Mouse (Mus musculus) midbrain, embryonic 16.5 days (tissue): ENCODE measurements at regions not wholly inside any gene's neighbourhood (a gene's known extent, or its start where the extent isn't known, plus 50 kb on each side); places are given as distances from the start of the nearest gene placed in this dataset.

Experiments used
- ATAC-seq: fragments of 200-750 bp; cut with Nextera tagmentation; 2 replicates; pipeline ENCODE4 v1.8.0; 2017; ENCODE audit warnings: moderate TSS enrichment
- H3K27ac ChIP-seq: fragments of 300-500 bp; sonication (generic); 2 replicates; pipeline ENCODE4 v1.5.1; 2014; ENCODE audit warnings: mild to moderate bottlenecking, low read length, mixed read lengths
- H3K27me3 ChIP-seq: fragments of 300-500 bp; sonication (generic); 2 replicates; pipeline ENCODE4 v1.6.1; 2014; ENCODE audit warnings: low read depth, low read length, mixed read lengths; ENCODE audit not compliant: control insufficient read depth, insufficient read depth
- H3K36me3 ChIP-seq: fragments of 300-500 bp; sonication (generic); 2 replicates; pipeline ENCODE4 v1.6.1; 2014; ENCODE audit warnings: mild to moderate bottlenecking, low read length, moderate library complexity, mixed read lengths; ENCODE audit not compliant: control insufficient read depth, insufficient read depth
- H3K4me1 ChIP-seq: fragments of 300-500 bp; sonication (generic); 2 replicates; pipeline ENCODE4 v1.6.1; 2014; ENCODE audit warnings: mild to moderate bottlenecking, low read length, mixed read lengths; ENCODE audit not compliant: control insufficient read depth, insufficient read depth
- H3K4me2 ChIP-seq: fragments of 300-500 bp; sonication (generic); 2 replicates; pipeline ENCODE4 v1.6.1; 2014; ENCODE audit warnings: mild to moderate bottlenecking, low read length, mixed read lengths
- H3K4me3 ChIP-seq: fragments of 300-500 bp; sonication (generic); 2 replicates; pipeline ENCODE4 v1.5.1; 2014; ENCODE audit warnings: low read depth, mild to moderate bottlenecking, low read length, moderate library complexity, mixed read lengths
- H3K9ac ChIP-seq: fragments of 300-500 bp; sonication (generic); 2 replicates; pipeline ENCODE4 v1.6.1; 2014; ENCODE audit warnings: low read depth, low read length, mixed read lengths
- H3K9me3 ChIP-seq: fragments of 300-500 bp; sonication (generic); replicated peaks from 2 replicates; pipeline ENCODE4 v1.6.1; 2014; ENCODE audit warnings: mild to moderate bottlenecking, low read length, mixed read lengths; ENCODE audit not compliant: control insufficient read depth, poor library complexity, severe bottlenecking
- WGBS: fragments of 180-500 bp; shearing (Covaris S2); extraction: QIAGEN DNeasy Blood & Tissue Kit; methylation state at CpG from one replicate; pipeline ENCODE4 v1.1.7; 2014; 5-methylcytosine and 5-hydroxymethylcytosine counted together

DNA sequence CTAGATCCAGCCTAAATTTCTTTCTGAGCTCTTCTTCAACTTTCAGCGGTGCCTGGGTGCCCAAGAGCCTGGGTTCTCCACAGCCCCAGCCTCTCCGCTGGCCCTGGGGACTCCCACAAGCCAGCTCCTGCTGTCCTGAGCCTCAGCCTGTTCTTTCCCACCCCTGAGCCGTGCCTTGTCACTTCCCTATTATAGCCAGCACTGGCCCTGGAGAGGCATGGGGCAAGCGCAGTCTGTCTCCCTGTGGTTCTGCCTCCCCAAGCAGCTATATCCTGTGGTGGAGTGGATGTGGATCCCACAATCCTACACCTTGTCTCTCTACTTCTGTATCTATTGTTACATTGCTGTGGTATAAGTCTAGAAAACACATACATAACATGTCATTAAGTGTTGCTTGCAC is 128.6 kb upstream of the Hgf start:
- Histone ChIP-seq H3K36me3 (no peaks in the 10 kb centered on the region), H3K27me3 (no peaks in the 10 kb centered on the region), H3K27ac (no peak overlapping the region), H3K9ac (no peak overlapping the region), H3K9me3 (no peaks in the 10 kb centered on the region), H3K4me2 (no peak overlapping the region), H3K4me1 (no peaks in the 10 kb centered on the region), H3K4me3 (no peak overlapping the region)
- ATAC-seq: no peak
- 77% methylated on average over 4 of the region's 4 CpGs for WGBS

DNA sequence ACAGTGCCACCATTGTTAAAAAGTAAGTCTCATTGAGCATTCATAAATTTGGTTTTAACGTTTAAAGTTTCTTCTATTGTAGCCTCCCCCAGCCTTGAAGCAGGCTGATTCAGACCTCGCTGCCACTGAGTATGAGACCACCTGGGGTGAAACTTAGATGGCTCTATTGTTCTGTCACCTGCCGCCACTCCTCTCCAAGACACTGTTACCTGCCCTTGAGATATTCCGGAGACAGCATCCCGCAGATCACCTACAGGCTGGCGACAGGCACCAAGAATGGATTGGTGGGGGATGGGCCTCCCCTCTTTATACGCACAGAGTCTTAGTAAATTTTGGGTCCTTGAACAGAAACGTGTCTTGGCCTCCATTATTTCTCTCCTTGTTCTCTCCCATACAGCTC is 128.0 kb upstream of the Hgf start:
- H3K27ac ChIP-seq: no peak overlapping the region
- no peaks in the 10 kb centered on the region for H3K27me3 ChIP-seq
- H3K36me3 ChIP-seq: no peaks in the 10 kb centered on the region
- H3K4me1 ChIP-seq: no peaks in the 10 kb centered on the region
- ATAC-seq: no peak
- H3K4me3 ChIP-seq: no peak overlapping the region
- WGBS: 46% methylated on average over 8 of the region's 8 CpGs
- no peaks in the 10 kb centered on the region for H3K9me3 ChIP-seq
- no peak overlapping the region for H3K9ac ChIP-seq
- H3K4me2 ChIP-seq: no peak overlapping the region

DNA sequence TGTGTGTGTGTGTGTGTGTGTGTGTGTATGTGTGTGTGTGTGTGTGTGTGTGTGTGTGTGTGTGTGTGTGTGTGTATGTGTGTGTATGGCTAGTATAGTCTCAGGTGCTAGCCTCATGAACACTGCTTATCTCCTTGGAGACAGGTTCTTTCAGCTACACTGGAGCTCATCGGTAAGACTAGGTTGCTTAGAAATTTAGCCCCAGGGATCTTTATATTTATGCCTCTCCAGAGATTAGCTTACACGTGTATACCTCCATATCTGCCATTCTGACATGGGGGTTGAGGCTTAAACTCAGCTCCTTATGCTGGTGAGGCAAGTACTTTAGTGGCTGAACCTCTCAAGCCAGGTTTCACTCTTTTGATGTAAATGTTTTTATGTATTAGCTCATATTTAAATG is 127.0 kb upstream of the Hgf start:
- Histone ChIP-seq H3K36me3 (no peaks in the 10 kb centered on the region), H3K27ac (no peak overlapping the region), H3K9ac (no peak overlapping the region), H3K9me3 (no peaks in the 10 kb centered on the region), H3K27me3 (no peaks in the 10 kb centered on the region), H3K4me3 (no peak overlapping the region), H3K4me2 (no peak overlapping the region), H3K4me1 (no peaks in the 10 kb centered on the region)
- no peak for ATAC-seq
- WGBS: 34% methylated on average over 2 of the region's 2 CpGs

DNA sequence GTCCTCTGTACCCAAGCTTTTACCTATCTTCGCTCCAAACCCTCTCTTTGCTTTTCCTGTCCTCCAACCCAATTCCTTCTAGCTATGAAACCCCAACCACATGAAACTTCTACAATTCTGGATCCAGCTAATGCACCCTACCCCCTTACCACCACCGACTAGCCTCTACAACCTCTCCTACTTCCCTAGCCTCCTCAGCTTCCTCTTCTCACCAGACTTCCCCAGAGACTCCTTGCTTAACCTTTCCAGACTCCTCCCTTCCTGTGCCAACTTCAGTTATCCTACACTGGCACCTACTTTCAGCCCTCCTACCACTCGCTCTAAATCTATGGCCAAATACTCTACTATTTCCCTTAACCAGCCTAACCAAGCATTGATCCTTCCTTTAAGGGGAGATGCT is 118.7 kb upstream of the Hgf start:
- WGBS: 89% methylated on average over 3 of the region's 3 CpGs
- ATAC-seq: no peak
- Histone ChIP-seq H3K9me3 (no peaks in the 10 kb centered on the region), H3K4me2 (no peak overlapping the region), H3K36me3 (no peaks in the 10 kb centered on the region), H3K27me3 (no peaks in the 10 kb centered on the region), H3K4me3 (no peak overlapping the region), H3K4me1 (no peaks in the 10 kb centered on the region), H3K27ac (no peak overlapping the region), H3K9ac (no peak overlapping the region)

DNA sequence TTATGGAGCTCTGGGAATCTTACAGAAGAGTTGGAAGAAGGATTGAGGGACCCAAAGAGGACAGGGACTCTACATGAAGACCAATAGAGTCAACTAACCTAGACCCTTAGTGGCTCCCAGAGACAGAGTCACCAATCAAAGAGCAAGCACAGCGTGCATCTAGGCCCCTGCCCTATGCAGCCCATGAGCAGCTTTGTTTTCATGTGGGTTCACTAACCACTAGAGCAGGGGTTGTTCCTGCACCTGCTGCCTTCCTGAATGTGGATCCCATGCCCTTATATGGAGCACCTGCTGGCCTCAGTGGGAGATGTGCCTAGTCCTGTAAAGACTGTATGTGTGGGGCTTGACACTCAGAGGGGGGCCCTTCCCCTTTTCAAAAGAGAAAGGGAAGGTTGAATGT is 108.2 kb upstream of the Hgf start:
- H3K36me3 ChIP-seq: no peaks in the 10 kb centered on the region
- 77% methylated on average over 1 of the region's 1 CpGs for WGBS
- 0 out of 2 replicates have a peak, but pooled peaks cover 5% of the 10 kb centered on the region for H3K9me3 ChIP-seq
- H3K4me1 ChIP-seq: no peaks in the 10 kb centered on the region
- no peak for ATAC-seq
- H3K4me3 ChIP-seq: no peak overlapping the region
- no peaks in the 10 kb centered on the region for H3K27me3 ChIP-seq
- H3K9ac ChIP-seq: no peak overlapping the region
- no peak overlapping the region for H3K27ac ChIP-seq
- H3K4me2 ChIP-seq: no peak overlapping the region

DNA sequence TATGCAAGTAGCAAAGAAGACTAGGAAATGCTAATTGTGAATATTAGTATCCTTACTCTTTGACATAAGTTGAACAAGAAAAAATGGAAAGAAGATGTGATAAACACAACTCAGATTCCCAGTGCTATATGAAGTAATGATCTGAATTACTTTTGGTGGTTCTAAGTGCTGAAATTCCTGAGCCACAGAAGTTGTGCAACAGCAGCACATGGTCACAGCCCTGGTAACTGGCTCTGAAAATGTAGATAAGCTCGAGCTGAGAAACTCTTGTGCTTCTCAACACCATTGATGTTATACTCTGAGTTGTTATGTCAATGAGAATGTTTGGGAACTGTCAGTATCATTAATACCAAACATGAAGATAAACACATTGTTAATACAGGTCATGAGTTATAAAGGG is 106.3 kb upstream of the Hgf start:
- Histone ChIP-seq H3K4me1 (no peaks in the 10 kb centered on the region), H3K4me2 (no peak overlapping the region), H3K4me3 (no peak overlapping the region), H3K9ac (no peak overlapping the region), H3K36me3 (no peaks in the 10 kb centered on the region), H3K9me3 (0 out of 2 replicates have a peak, but pooled peaks cover 5% of the 10 kb centered on the region), H3K27me3 (no peaks in the 10 kb centered on the region), H3K27ac (no peak overlapping the region)
- WGBS: 63% methylated on average over 1 of the region's 1 CpGs
- ATAC-seq: no peak

DNA sequence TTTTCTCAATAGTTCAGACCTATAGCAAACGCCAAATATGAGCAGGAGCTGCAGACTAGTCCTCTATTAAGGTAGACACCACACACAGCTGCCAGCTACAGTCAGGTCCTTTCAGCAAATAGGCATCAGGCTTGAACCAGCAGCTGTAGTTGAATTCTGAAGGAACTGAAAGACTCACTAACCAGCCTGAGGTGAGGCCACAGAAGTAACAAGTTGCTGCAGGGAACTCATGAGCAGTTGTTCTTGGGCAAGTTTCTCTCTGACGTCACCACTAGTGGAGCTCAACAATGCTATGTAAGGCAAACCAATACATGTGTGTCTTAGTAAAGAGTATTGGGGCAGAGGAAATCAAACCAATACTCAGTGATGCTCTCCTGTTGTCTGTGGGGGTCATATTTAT is 91.5 kb upstream of the Hgf start:
- H3K9me3 ChIP-seq: no peaks in the 10 kb centered on the region
- H3K27ac ChIP-seq: no peak overlapping the region
- WGBS: 73% methylated on average over 2 of the region's 2 CpGs
- H3K4me2 ChIP-seq: no peak overlapping the region
- no peaks in the 10 kb centered on the region for H3K27me3 ChIP-seq
- no peak overlapping the region for H3K4me3 ChIP-seq
- H3K4me1 ChIP-seq: no peaks in the 10 kb centered on the region
- H3K36me3 ChIP-seq: no peaks in the 10 kb centered on the region
- H3K9ac ChIP-seq: no peak overlapping the region
- ATAC-seq: no peak

DNA sequence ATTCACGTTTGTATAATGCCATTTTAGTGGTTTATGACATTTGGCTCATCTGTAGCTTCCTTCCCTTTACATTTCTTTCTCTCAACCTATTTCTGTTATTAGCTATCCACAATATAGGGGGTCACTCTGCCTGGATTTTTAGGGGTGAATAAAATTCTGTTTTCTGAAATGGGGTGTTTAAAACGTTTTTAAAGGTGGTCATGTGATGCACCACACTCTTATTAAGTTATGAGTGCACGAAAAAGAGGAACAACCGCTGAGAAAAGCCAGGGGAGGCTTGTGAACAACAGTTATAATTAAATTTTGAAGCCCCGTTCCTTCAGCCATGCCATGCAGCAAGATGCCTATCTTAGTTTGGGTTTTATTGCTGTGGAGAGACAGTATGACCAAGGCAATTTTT is 87.0 kb upstream of the Hgf start:
- no peak overlapping the region for H3K27ac ChIP-seq
- no peak overlapping the region for H3K4me3 ChIP-seq
- 71% methylated on average over 5 of the region's 5 CpGs for WGBS
- H3K9ac ChIP-seq: no peak overlapping the region
- H3K4me1 ChIP-seq: no peaks in the 10 kb centered on the region
- no peaks in the 10 kb centered on the region for H3K9me3 ChIP-seq
- no peak for ATAC-seq
- no peak overlapping the region for H3K4me2 ChIP-seq
- H3K27me3 ChIP-seq: no peaks in the 10 kb centered on the region
- H3K36me3 ChIP-seq: no peaks in the 10 kb centered on the region

DNA sequence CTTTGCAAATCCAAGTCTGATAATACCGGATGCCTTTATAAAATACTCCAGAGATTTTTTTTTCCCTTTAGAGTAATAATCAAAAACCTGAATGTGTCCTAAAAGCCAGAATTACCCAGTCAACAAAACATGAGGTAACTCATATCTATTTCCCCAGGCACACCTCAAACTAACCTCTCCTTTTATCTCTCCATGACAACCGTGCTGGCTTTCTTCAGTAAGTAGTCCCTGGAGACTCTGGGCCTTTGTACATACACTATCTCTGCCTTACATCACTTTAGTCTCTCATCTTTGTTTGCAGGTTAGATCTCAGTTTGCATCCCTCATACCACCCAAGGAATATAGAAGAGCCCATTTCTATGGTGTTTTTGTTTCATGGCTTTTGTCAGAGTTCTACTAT is 84.7 kb upstream of the Hgf start:
- H3K36me3 ChIP-seq: no peaks in the 10 kb centered on the region
- H3K4me2 ChIP-seq: no peak overlapping the region
- H3K4me3 ChIP-seq: no peak overlapping the region
- H3K9ac ChIP-seq: no peak overlapping the region
- no peaks in the 10 kb centered on the region for H3K9me3 ChIP-seq
- no peak for ATAC-seq
- 70% methylated on average over 2 of the region's 2 CpGs for WGBS
- no peaks in the 10 kb centered on the region for H3K4me1 ChIP-seq
- H3K27me3 ChIP-seq: no peaks in the 10 kb centered on the region
- H3K27ac ChIP-seq: no peak overlapping the region

DNA sequence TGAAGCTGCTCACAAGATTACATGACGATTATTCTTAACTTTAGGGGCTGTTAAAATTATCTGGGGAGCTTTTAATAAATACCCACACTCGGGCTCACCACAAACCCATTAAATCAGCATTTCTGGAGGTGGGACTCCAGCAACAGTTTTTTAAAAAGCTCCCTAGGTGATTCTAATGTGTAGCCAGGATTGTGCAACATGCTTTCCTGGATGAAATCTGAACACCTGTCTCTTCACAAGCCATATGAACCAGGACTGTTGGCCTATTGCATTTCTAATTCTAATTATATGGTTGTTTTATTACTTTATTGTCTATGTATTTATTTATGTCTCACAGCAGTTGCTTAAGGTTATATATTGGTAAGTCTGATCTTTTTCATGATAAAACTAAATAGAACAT is 84.1 kb upstream of the Hgf start:
- H3K27ac ChIP-seq: no peak overlapping the region
- no peak overlapping the region for H3K4me2 ChIP-seq
- no peak for ATAC-seq
- H3K9ac ChIP-seq: no peak overlapping the region
- WGBS: 80% methylated on average over 2 of the region's 2 CpGs
- H3K4me3 ChIP-seq: no peak overlapping the region
- H3K4me1 ChIP-seq: no peaks in the 10 kb centered on the region
- H3K36me3 ChIP-seq: no peaks in the 10 kb centered on the region
- no peaks in the 10 kb centered on the region for H3K9me3 ChIP-seq
- no peaks in the 10 kb centered on the region for H3K27me3 ChIP-seq
